Mouse (Mus musculus): ENCODE data around the gene 1600014C23Rik. TPM values are rescaled to one million over a fixed set of nuclear protein-coding genes. Genes with fewer than 3 reads are reported as not detected.
A peak's percentile ranks its signal among the peaks of the same experiment; 100 is the strongest.

1600014C23Rik gene
- total and polyA plus RNA-seq, 3 experiments, result 0.81 to 2.7 TPM; not detected in 1

- DNase-seq (ENCODE audit: low read depth, low spot score), result peak; percentile 63
- Histone ChIP-seq H3K9ac (ENCODE audit: control insufficient read depth, low read depth, low read length, poor library complexity, severe bottlenecking) (peak overlapping the region; percentile 78), H3K36me3 (ENCODE audit: control insufficient read depth in 1 of 2, insufficient read depth in 2 of 2, low read length in 2 of 2) (peaks cover 0 to 9% of the 10 kb centered on the region in 2 experiments; a peak in 2 of 4 replicates), H3K27ac (ENCODE audit: control insufficient read depth, low read depth, low read length) (peak overlapping the region; percentile 39), H3K79me2 (ENCODE audit: control insufficient read depth, insufficient read depth, low read length, poor library complexity) (peaks cover 33% of the 10 kb centered on the region), H3K27me3 (ENCODE audit: control insufficient read depth in 1 of 2, insufficient read depth in 2 of 2, low read length in 2 of 2) (no peaks in the 10 kb centered on the region), H3K9me3 (replicated peaks; ENCODE audit: insufficient read depth, low read length) (no peaks in the 10 kb centered on the region), H3K4me1 (ENCODE audit: control insufficient read depth in 1 of 2, insufficient read depth in 2 of 2, low read length in 2 of 2) (peaks cover 0 to 19% of the 10 kb centered on the region in 2 experiments; a peak in 3 of 4 replicates), H3K4me3 (ENCODE audit: control insufficient read depth in 1 of 2, insufficient read depth in 1 of 2, low read depth in 2 of 2, low read length in 2 of 2) (peak overlapping the region; percentile 79 to 84)
- TF ChIP-seq MXI1 (IDR thresholded peaks at IDR 0.05; ENCODE audit: low read depth, low read length), result 0 out of 2 replicates have a peak, but pooled peaks have one; percentile 9
- no peak for TF ChIP-seq HCFC1 (IDR thresholded peaks at IDR 0.05; ENCODE audit: low read depth, low read length)
- TF ChIP-seq ETS1 (IDR thresholded peaks at IDR 0.05; ENCODE audit: low read depth, low read length), result 0 out of 2 replicates have a peak, but pooled peaks have one; percentile 16
- no peak for TF ChIP-seq NELFE (IDR thresholded peaks at IDR 0.05; ENCODE audit: low read depth, low read length)
- no peak for TF ChIP-seq KAT2A (conservative IDR thresholded peaks at IDR 0.05; ENCODE audit: low read depth, low read length)
- TF ChIP-seq GATA1 (IDR thresholded peaks at IDR 0.05; ENCODE audit: low read depth, low read length), result no peak
- TF ChIP-seq CHD1 (IDR thresholded peaks at IDR 0.05; ENCODE audit: low read depth, low read length), result no peak
- no peak for TF ChIP-seq MAFK (IDR thresholded peaks at IDR 0.05; ENCODE audit: borderline replicate concordance, low read depth, low read length)
- peak; percentile 41; the same call in 1 of the 2 replicates for TF ChIP-seq SIN3A (IDR thresholded peaks at IDR 0.05; ENCODE audit: low read length)
- TF ChIP-seq UBTF (IDR thresholded peaks at IDR 0.05; ENCODE audit: borderline replicate concordance, insufficient read depth, low read depth, low read length), result 0 out of 2 replicates have a peak, but pooled peaks have one; percentile 65
These were observed 48.2 kb downstream of the 1600014C23Rik start for GRCm38 (mm10) chr17:45685171-45686092.

GRCm38 (mm10) chr17:45684667-45685131 is 48.9 kb downstream of the 1600014C23Rik start:
- peak; percentile 82 for DNase-seq (ENCODE audit: low read depth, low spot score)

More at GRCm38 (mm10) chr17:45684667-45685131, 48.9 kb downstream of the 1600014C23Rik start:
- no peaks in the 10 kb centered on the region for H3K9me3 ChIP-seq (replicated peaks; ENCODE audit: insufficient read depth, low read length)
- H3K27me3 ChIP-seq (ENCODE audit: control insufficient read depth in 1 of 2, insufficient read depth in 2 of 2, low read length in 2 of 2), result no peaks in the 10 kb centered on the region
- peak overlapping the region; percentile 39 for H3K27ac ChIP-seq (ENCODE audit: control insufficient read depth, low read depth, low read length)
- H3K36me3 ChIP-seq (ENCODE audit: control insufficient read depth in 1 of 2, insufficient read depth in 2 of 2, low read length in 2 of 2), result peaks cover 0 to 9% of the 10 kb centered on the region in 2 experiments; a peak in 2 of 4 replicates
- peaks cover 33% of the 10 kb centered on the region for H3K79me2 ChIP-seq (ENCODE audit: control insufficient read depth, insufficient read depth, low read length, poor library complexity)
- H3K4me3 ChIP-seq (ENCODE audit: control insufficient read depth in 1 of 2, insufficient read depth in 1 of 2, low read depth in 2 of 2, low read length in 2 of 2), result peak overlapping the region; percentile 79 to 84
- TF ChIP-seq TBP (IDR thresholded peaks at IDR 0.05; ENCODE audit: low read depth, low read length), result 0 out of 2 replicates have a peak, but pooled peaks have one; percentile 21
- peak; percentile 15; the same call in 1 of the 2 replicates for TF ChIP-seq MAX (IDR thresholded peaks at IDR 0.05; ENCODE audit: low read length)
- TF ChIP-seq MAFK (IDR thresholded peaks at IDR 0.05; ENCODE audit: borderline replicate concordance, low read depth, low read length), result no peak
- TF ChIP-seq BHLHE40 (IDR thresholded peaks at IDR 0.05; ENCODE audit: borderline replicate concordance, low read depth, low read length), result 0 out of 2 replicates have a peak, but pooled peaks have one; percentile 12
- 0 out of 2 replicates have a peak, but pooled peaks have one; percentile 29 for TF ChIP-seq ETS1 (IDR thresholded peaks at IDR 0.05; ENCODE audit: low read depth, low read length)
- TF ChIP-seq POLR2AphosphoS5 (IDR thresholded peaks at IDR 0.05; ENCODE audit: borderline replicate concordance, low read depth, low read length), result no peak
- no peak for TF ChIP-seq CHD1 (IDR thresholded peaks at IDR 0.05; ENCODE audit: low read depth, low read length)
- no peak for TF ChIP-seq TCF12 (IDR thresholded peaks at IDR 0.05; ENCODE audit: low read depth, low read length)
- TF ChIP-seq GABPA (IDR thresholded peaks at IDR 0.05; ENCODE audit: low read depth, low read length), result no peak
- TF ChIP-seq MXI1 (IDR thresholded peaks at IDR 0.05; ENCODE audit: low read depth, low read length), result peak; percentile 76
- TF ChIP-seq SIN3A (IDR thresholded peaks at IDR 0.05; ENCODE audit: low read length), result peak; percentile 69
- no peak for TF ChIP-seq USF2 (IDR thresholded peaks at IDR 0.05; ENCODE audit: borderline replicate concordance in 1 of 2, insufficient read depth in 1 of 2, low read depth in 1 of 2, low read length in 2 of 2)
- TF ChIP-seq EP300 (IDR thresholded peaks at IDR 0.05; ENCODE audit: low read depth in 1 of 2, low read length in 2 of 2), result 0 out of 4 replicates have a peak, but pooled peaks of 1 of the 2 experiments have one; percentile 3
- peak overlapping the region; percentile 78 for H3K9ac ChIP-seq (ENCODE audit: control insufficient read depth, low read depth, low read length, poor library complexity, severe bottlenecking)
- peaks cover 0 to 19% of the 10 kb centered on the region in 2 experiments; a peak in 3 of 4 replicates for H3K4me1 ChIP-seq (ENCODE audit: control insufficient read depth in 1 of 2, insufficient read depth in 2 of 2, low read length in 2 of 2)
